Mouse (Mus musculus): ENCODE data around the gene Grip1. TPM values are rescaled to one million over a fixed set of nuclear protein-coding genes. Genes with fewer than 3 reads are reported as not detected.

Gene Grip1
- polyA plus RNA-seq, 1 experiment from 2014 or later, result 0.53 TPM

Other genes starting within 250 kb of the Grip1 start
- gene Cand1, start 213.8 kb upstream of the Grip1 start, polyA plus RNA-seq (2015; fragmentation: Nextera tagmentation; extraction: Ambion mirVana), result 14.7 and 16.0 TPM in 2 replicates

Data from liver, embryonic 15.5 days (tissue).